Mouse (Mus musculus): ENCODE results near the gene Map7d2. TPM values are rescaled to one million over a fixed set of nuclear protein-coding genes. Genes with fewer than 3 reads are reported as not detected.
"Not testable (repeated sequence)": the region's sequence is repeated elsewhere in the genome, so short reads cannot be mapped to it uniquely, and the experiment has no call there.

The Map7d2 gene
- polyA plus RNA-seq, 1 experiment from 2014 or later: 21.8 TPM

DNA sequence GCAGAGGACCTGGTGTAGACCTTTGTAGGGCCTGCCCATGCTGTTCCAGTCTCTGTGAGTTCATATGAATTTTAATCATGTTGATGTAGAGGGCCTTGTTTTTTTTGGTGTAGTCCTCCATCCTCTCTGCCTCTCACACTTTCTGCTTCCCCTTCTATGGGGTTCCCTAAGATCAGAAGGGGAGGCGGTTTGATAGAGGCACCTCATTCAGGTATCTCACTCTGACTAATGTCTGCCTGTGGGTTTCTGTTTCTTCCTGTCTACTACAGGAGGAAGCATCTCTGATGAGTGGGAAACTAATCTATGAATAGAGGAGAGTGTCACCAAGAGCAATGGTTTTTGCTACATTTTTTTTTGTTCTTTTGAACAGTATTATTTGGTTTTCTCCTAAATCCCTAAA is 32.8 kb downstream of the Map7d2 start:
- H3K4me3 ChIP-seq: no peak overlapping the region
- no peaks in the 10 kb centered on the region for H3K4me1 ChIP-seq
- H3K9ac ChIP-seq: no peak overlapping the region
- WGBS: 89% methylated on average over 1 of the region's 1 CpGs
- H3K9me3 ChIP-seq (replicated peaks): no peaks in the 10 kb centered on the region
- H3K4me2 ChIP-seq (replicated peaks): no peak overlapping the region
- no peak overlapping the region for H3K27ac ChIP-seq
- no peak for ATAC-seq (ENCODE audit: low FRiP score)
- no peaks in the 10 kb centered on the region for H3K27me3 ChIP-seq
- H3K36me3 ChIP-seq: no peaks in the 10 kb centered on the region

DNA sequence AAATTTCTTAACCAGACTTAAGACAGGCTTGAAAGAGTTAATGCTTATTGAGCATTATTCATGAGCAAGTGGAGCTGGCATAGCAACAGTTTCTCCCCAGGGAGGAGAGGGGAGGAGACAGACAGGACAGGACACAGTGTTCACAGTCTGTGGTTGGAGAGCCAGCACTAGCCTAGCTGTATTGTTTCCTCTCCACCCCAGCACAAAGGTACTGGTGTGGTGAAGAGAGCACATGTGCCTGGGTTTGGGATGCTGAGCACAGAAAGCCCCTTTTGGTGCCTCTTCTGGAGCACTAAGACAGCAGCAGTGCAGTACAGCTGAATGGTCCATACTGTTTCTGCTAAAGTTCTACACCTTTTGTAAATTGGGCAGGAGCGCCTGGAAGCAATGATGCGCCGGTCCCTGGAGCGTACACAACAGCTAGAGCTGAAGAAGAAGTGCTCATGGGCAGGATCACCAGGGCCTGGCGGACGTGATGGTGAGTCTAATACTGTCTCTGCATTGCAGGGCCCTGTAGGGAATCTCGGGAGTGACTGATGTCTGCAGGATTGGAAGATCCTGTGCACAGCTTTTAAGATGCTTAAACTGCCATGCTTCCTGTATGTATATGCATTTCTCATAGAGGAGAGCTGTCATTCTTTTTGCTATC is 44.8 kb downstream of the Map7d2 start:
- 27% methylated on average over 7 of the region's 7 CpGs for WGBS

DNA sequence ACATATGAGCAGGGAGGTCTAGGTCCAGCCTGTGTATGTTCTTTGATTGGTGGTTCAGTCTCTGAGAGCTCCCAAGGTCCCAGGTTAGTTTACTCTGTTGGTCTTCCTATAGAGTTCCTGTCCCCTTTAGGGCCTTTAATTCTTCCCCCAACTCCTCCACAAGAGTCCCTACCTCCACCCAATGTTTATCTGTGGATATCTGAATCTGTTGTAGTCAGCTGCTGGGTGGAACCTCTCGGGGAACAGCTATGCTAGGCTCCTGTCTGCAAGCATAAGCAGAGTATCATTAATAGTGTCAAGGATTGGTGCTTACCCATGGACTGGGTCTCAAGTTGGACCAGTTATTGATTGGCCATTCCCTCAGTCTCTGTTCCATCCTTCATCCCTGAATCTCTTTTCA is 60.4 kb downstream of the Map7d2 start:
- 83% methylated on average over 1 of the region's 1 CpGs for WGBS
- H3K27me3 ChIP-seq: no peaks in the 10 kb centered on the region
- no peak for ATAC-seq (ENCODE audit: low FRiP score)

More for the DNA sequence above, 44.8 kb downstream of the Map7d2 start:
- H3K36me3 ChIP-seq: no peaks in the 10 kb centered on the region
- H3K4me1 ChIP-seq: 0 out of 2 replicates have a peak, but pooled peaks cover 6% of the 10 kb centered on the region
- peak; percentile 96 for ATAC-seq (ENCODE audit: low FRiP score)
- H3K4me2 ChIP-seq (replicated peaks): peak overlapping the region; percentile 44
- peak overlapping the region; percentile 57 for H3K27ac ChIP-seq
- no peaks in the 10 kb centered on the region for H3K9me3 ChIP-seq (replicated peaks)
- H3K9ac ChIP-seq: 0 out of 2 replicates have a peak overlapping the region, but pooled peaks have one; percentile 18
- peaks cover 5% of the 10 kb centered on the region; the same call in 1 of the 2 replicates for H3K27me3 ChIP-seq
- H3K4me3 ChIP-seq: peak overlapping the region; percentile 23

DNA sequence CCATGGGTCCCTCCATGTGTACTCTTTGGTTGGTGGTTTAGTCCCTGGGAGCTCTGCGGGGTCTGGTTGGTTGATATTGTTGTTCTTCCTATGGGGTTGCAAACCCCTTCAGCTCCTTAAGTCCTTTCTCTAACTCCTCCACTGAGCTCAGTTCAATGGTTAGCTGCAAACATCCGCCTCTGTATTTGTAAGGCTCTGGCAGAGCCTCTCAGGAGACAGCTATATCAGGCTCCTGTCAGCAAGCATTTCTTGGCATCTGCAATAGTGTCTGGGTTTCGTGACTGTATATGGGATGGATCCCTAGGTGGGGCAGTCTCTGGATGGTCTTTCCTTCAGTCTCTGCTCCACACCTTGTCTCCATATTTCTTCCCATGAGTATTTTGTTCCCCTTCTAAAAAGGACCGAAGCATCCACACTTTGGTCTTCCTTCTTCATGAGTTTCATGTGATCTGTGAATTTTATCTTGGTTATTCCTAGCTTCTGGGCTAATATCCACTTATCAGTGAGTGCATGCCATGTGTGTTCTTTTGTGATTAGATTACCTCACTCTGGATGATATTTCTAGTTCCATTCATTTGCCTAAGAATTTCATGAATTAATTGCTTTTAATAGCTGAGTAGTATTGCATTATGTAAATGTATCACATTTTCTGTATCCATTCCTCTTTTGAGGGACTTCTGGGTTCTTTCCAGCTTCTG is 64.0 kb downstream of the Map7d2 start:
- not testable (repeated sequence) for H3K4me1 ChIP-seq; ATAC-seq (ENCODE audit: low FRiP score)
- WGBS: 81% methylated on average over 4 of the region's 4 CpGs

More for the DNA sequence above, 60.4 kb downstream of the Map7d2 start:
- Histone ChIP-seq H3K9ac (no peak overlapping the region), H3K9me3 (replicated peaks) (no peaks in the 10 kb centered on the region), H3K4me2 (replicated peaks) (no peak overlapping the region), H3K27ac (no peak overlapping the region), H3K4me1 (no peaks in the 10 kb centered on the region), H3K4me3 (no peak overlapping the region), H3K36me3 (no peaks in the 10 kb centered on the region)

DNA sequence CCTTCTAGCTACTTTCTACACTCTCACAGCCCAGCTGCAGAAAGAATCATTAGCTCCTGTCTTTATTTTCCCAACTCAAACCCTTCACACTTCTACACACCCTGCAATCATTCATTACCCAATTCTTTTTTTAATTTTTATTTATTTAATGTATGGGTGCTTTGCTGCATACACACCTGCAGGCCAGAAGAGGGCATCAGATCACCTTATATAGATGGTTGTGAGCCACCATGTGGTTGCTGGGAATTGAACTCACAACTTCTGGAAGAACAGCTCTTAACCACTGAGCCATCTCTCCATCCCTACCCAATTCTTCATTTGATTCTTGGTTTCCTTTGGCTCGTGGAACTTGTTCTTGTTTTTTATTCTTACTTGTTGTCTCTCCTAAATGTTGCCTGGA is 69.9 kb downstream of the Map7d2 start:
- Histone ChIP-seq H3K27me3 (peaks cover 5% of the 10 kb centered on the region; the same call in 1 of the 2 replicates), H3K4me2 (replicated peaks) (no peak overlapping the region), H3K27ac (no peak overlapping the region), H3K36me3 (no peaks in the 10 kb centered on the region), H3K4me1 (no peaks in the 10 kb centered on the region), H3K9me3 (replicated peaks) (no peaks in the 10 kb centered on the region), H3K4me3 (no peak overlapping the region), H3K9ac (no peak overlapping the region)
- no peak for ATAC-seq (ENCODE audit: low FRiP score)
- WGBS: 100% methylated on average over 1 of the region's 1 CpGs

More for the DNA sequence above, 64.0 kb downstream of the Map7d2 start:
- not testable (repeated sequence) for H3K9ac ChIP-seq; H3K9me3 ChIP-seq (replicated peaks); H3K4me2 ChIP-seq (replicated peaks); H3K27me3 ChIP-seq; H3K36me3 ChIP-seq; H3K27ac ChIP-seq; H3K4me3 ChIP-seq

DNA sequence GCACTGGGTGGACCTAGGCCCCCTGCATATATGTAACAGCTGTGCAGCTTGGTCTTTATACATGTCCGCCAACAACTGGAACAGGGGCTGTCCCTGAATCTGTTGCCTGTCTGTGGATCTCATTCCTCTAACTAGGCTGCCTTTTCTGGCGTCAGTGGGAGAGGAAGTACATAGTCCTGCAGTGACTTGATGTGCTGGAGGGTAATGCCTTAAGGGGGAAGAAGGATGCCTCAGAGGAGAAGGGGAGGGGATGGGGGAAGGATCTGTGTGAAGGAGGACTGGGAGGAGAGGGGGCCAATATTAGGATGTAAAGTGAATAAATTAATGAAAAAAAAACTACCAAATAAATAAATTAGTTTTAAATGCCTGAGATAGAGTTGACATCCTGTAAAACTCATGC is 88.8 kb downstream of the Map7d2 start:
- Histone ChIP-seq H3K9ac (no peak overlapping the region), H3K9me3 (replicated peaks) (no peaks in the 10 kb centered on the region), H3K36me3 (no peaks in the 10 kb centered on the region), H3K4me3 (no peak overlapping the region), H3K4me2 (replicated peaks) (no peak overlapping the region), H3K27me3 (no peaks in the 10 kb centered on the region), H3K27ac (no peak overlapping the region), H3K4me1 (no peaks in the 10 kb centered on the region)
- WGBS: 69% methylated on average over 2 of the region's 2 CpGs
- no peak for ATAC-seq (ENCODE audit: low FRiP score)

DNA sequence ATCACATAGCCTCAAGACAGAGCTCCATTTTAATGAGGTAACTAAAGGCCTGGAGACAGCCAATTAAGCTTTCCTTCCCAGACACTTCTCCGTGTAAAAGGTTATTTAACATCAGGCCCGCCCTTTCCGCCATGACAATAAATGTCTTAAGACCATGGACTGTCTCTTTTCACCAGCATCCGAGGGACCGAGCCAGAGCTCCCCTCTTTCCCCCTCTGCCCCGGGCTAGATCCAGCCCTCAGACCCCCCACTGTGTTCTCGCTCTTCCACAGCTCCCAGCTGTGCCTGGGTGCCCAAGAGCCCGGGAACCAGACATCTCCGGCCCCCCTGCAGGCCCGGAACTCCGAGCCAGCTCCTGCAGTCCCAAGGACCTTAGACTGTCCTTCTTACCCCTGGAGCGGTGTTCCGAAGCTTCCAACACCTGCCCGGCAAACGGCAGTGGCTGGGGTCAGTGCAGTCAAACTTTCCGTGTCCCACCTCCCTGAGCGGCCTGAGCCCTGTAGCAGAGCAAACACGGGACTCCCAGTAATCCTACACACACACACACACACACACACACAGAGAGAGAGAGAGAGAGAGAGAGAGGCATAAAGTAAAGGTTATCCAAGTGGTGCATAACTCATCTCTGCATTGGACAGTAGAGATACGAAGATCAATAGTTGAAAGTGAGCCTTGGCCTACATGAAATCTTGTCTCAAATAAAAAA is 94.1 kb downstream of the Map7d2 start:
- Histone ChIP-seq H3K27me3 (0 out of 2 replicates have a peak, but pooled peaks cover 7% of the 10 kb centered on the region), H3K4me2 (replicated peaks) (no peak overlapping the region), H3K27ac (no peak overlapping the region), H3K4me3 (no peak overlapping the region), H3K4me1 (no peaks in the 10 kb centered on the region), H3K9ac (no peak overlapping the region), H3K36me3 (no peaks in the 10 kb centered on the region), H3K9me3 (replicated peaks) (no peaks in the 10 kb centered on the region)
- no peak for ATAC-seq (ENCODE audit: low FRiP score)
- WGBS: 65% methylated on average over 19 of the region's 19 CpGs

DNA sequence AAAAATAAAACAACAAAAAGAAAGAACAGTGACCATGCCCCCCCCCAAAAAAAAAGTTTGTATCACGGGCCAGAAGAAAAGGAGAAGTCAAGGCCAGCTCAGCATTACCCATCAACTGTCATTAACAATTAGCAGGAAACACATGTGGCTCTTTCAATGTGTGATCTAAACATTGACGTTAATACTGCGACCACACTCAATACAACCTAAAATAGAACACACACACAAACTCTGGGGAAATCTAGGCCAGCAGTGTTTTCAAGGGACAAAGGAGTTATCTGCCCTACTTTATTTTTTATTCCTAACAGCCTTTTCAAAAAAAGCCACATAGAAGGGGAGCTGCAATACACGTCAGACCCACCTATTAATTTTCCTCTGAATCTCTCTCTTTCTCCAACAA is 94.7 kb downstream of the Map7d2 start:
- Histone ChIP-seq H3K4me3 (no peak overlapping the region), H3K9ac (no peak overlapping the region), H3K36me3 (no peaks in the 10 kb centered on the region), H3K9me3 (replicated peaks) (no peaks in the 10 kb centered on the region), H3K4me2 (replicated peaks) (no peak overlapping the region), H3K27ac (no peak overlapping the region), H3K4me1 (no peaks in the 10 kb centered on the region), H3K27me3 (0 out of 2 replicates have a peak, but pooled peaks cover 7% of the 10 kb centered on the region)
- WGBS: 77% methylated on average over 4 of the region's 4 CpGs
- no peak for ATAC-seq (ENCODE audit: low FRiP score)

DNA sequence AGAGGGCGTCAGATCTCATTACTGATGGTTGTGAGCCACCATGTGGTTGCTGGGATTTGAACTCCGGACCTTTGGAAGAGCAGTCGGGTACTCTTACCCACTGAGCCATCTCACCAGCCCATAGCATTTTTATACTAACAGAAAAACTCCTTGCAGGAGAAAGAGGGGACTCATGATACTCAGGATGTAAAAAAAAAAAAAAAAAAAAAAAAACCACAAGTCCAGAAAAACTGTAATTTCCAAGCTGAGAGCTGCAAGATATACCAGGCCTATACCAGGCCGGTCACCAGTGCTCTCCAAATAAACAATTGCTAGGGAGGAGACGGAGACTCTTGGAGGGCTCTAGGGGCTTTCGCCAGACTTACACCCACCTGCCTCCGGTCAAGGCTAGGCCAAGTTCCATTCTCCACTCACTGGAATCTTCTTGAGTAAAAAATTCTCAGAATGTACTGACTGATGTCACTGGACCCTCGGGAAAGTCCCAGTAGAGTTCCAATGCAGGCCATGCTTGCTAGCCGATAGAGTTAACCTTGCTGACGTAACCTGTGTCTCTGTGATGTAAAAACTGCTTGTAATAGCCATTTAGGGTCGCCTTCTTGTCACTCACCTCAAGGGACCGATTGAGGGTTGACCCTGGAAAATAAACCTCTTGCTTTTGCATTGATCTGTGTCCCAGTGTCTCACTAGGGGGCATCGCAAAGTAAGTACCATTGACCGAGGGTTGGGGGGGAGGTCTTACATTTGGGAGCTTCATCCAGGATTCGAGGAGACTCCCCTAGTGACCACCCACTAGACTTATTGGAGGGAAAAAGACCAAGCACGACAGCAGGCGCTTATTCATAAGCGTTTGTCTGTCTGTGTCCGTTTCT is 95.7 kb downstream of the Map7d2 start:
- ATAC-seq (ENCODE audit: low FRiP score): no peak
- H3K27ac ChIP-seq: no peak overlapping the region
- no peak overlapping the region for H3K9ac ChIP-seq
- 0 out of 2 replicates have a peak, but pooled peaks cover 7% of the 10 kb centered on the region for H3K27me3 ChIP-seq
- no peaks in the 10 kb centered on the region for H3K36me3 ChIP-seq
- WGBS: 80% methylated on average over 19 of the region's 19 CpGs
- H3K4me1 ChIP-seq: no peaks in the 10 kb centered on the region
- no peaks in the 10 kb centered on the region for H3K9me3 ChIP-seq (replicated peaks)
- no peak overlapping the region for H3K4me3 ChIP-seq
- H3K4me2 ChIP-seq (replicated peaks): no peak overlapping the region

DNA sequence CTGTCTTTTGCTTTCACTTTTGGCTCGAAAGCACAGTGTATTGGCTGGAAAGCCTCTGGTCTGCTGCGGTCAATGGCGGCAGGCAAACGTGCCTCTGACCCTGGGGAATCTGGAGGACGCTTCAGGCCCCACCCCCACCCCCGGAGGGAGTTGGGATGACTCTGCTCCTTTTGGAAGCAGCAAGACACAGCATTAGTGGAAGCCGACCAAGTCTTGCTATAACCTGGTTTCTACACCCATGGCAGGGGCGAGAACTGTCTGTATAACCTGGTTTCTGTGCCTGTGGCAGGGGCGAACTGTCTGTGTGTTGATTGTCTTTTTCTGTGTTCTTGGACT is 96.3 kb downstream of the Map7d2 start:
- Histone ChIP-seq H3K4me3 (no peak overlapping the region), H3K27me3 (0 out of 2 replicates have a peak, but pooled peaks cover 7% of the 10 kb centered on the region), H3K9me3 (replicated peaks) (no peaks in the 10 kb centered on the region), H3K9ac (no peak overlapping the region), H3K4me2 (replicated peaks) (no peak overlapping the region), H3K4me1 (no peaks in the 10 kb centered on the region), H3K36me3 (no peaks in the 10 kb centered on the region), H3K27ac (no peak overlapping the region)
- 78% methylated on average over 9 of the region's 9 CpGs for WGBS
- no peak for ATAC-seq (ENCODE audit: low FRiP score)

DNA sequence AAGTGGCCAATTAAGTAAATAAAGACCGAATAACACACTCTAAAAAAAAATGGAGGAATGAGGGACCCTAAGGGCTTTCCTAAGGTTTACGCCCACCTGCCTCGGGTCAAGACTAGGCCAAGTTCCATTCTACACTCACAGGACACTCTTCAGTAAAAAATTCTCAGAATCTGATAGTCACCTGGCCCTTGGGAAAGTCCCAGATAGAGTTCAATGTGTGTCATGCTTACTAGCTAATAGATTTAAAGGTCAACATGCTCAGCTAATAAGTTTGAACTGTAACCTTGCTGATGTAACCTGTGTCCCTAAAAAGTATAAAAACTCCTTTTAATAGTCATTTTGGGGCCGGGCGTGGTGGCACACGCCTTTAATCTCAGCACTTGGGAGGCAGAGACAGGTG is 101.2 kb downstream of the Map7d2 start:
- WGBS: 89% methylated on average over 6 of the region's 6 CpGs
- ATAC-seq (ENCODE audit: low FRiP score): no peak

DNA sequence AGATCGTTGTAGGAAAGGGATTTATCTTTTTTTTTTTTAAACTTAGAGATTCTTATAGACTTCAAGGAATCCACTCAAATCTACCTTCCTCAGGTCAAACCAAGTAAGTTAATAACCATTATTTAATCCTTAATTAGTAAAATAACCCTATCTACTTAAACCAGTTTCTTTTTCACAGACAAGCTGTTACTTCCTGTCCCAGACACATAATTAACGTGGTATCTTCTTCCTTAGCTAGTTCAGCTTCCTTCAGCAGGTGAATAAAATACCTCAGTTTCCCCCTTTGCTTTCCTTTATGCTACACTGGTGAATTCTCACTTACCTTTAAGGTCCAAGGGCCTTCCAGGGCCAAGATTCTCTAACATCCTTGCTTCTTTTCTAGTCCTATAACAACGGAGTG is 107.4 kb downstream of the Map7d2 start:
- ATAC-seq (ENCODE audit: low FRiP score): no peak
- Histone ChIP-seq H3K4me3 (no peak overlapping the region), H3K27me3 (peaks cover 14% of the 10 kb centered on the region), H3K9me3 (replicated peaks) (no peaks in the 10 kb centered on the region), H3K36me3 (no peaks in the 10 kb centered on the region), H3K27ac (no peak overlapping the region), H3K9ac (no peak overlapping the region), H3K4me1 (no peaks in the 10 kb centered on the region), H3K4me2 (replicated peaks) (no peak overlapping the region)
- 73% methylated on average over 3 of the region's 3 CpGs for WGBS

More for the DNA sequence above, 101.2 kb downstream of the Map7d2 start:
- no peaks in the 10 kb centered on the region for H3K9me3 ChIP-seq (replicated peaks)
- no peak overlapping the region for H3K4me3 ChIP-seq
- 0 out of 2 replicates have a peak, but pooled peaks cover 2% of the 10 kb centered on the region for H3K27me3 ChIP-seq
- no peaks in the 10 kb centered on the region for H3K4me1 ChIP-seq
- no peak overlapping the region for H3K9ac ChIP-seq
- no peaks in the 10 kb centered on the region for H3K36me3 ChIP-seq
- no peak overlapping the region for H3K4me2 ChIP-seq (replicated peaks)
- H3K27ac ChIP-seq: no peak overlapping the region

Measured in hindbrain, embryonic 12.5 days (tissue).